Mouse (Mus musculus) liver, adult 2 months (tissue): ENCODE results near the gene Arhgap17. TPM values are rescaled to one million over a fixed set of nuclear protein-coding genes. Genes with fewer than 3 reads are reported as not detected.

ENCODE experiments used
- DNase-seq: peaks from one replicate; pipeline ENCODE4 v3.0.0-alpha.2; 2011; ENCODE audit warnings: low read depth, low spot score; ENCODE audit errors: extremely low read depth
- H3K27ac ChIP-seq: fragments of 200-500 bp; replicated peaks from 2 replicates; pipeline ENCODE4 v1.5.1; 2012; ENCODE audit warnings: low read depth, mild to moderate bottlenecking, control low read depth, inconsistent platforms, low read length; ENCODE audit not compliant: insufficient read depth
- H3K27me3 ChIP-seq: fragments of 200-500 bp; 2 replicates; pipeline ENCODE4 v1.6.1; 2012; ENCODE audit warnings: mild to moderate bottlenecking, moderate library complexity, low read length, inconsistent platforms; ENCODE audit not compliant: control insufficient read depth, insufficient read depth
- H3K36me3 ChIP-seq: fragments of 200-500 bp; 2 replicates; pipeline ENCODE4 v1.6.1; 2012; ENCODE audit warnings: low read length, inconsistent platforms; ENCODE audit not compliant: control insufficient read depth, insufficient read depth
- H3K4me1 ChIP-seq: fragments of 200-500 bp; 2 replicates; pipeline ENCODE4 v1.6.1; 2011; ENCODE audit warnings: low read length; ENCODE audit not compliant: control insufficient read depth, insufficient read depth
- H3K4me3 ChIP-seq: fragments of 200-500 bp; 2 replicates; pipeline ENCODE4 v1.5.1; 2011; ENCODE audit warnings: low read depth, mild to moderate bottlenecking, control low read depth, low read length, moderate library complexity; ENCODE audit not compliant: insufficient read depth
- H3K79me2 ChIP-seq: fragments of 200-500 bp; 2 replicates; pipeline ENCODE4 v1.6.1; 2012; ENCODE audit warnings: inconsistent platforms, mild to moderate bottlenecking, low read length, moderate library complexity; ENCODE audit not compliant: control insufficient read depth, insufficient read depth
- H3K9ac ChIP-seq: fragments of 200-500 bp; 2 replicates; pipeline ENCODE4 v1.6.1; 2012; ENCODE audit warnings: low read depth, mild to moderate bottlenecking, control low read depth, inconsistent platforms, low read length
- CTCF ChIP-seq: fragments of 200-500 bp; IDR thresholded peaks from 2 replicates; pipeline ENCODE4 v1.5.1; 2011; ENCODE audit warnings: low read depth, low read length, control low read depth
- POLR2A ChIP-seq: fragments of 200-500 bp; IDR thresholded peaks from 2 replicates; pipeline ENCODE4 v1.6.1; 2011; ENCODE audit warnings: low read length, control low read depth; ENCODE audit not compliant: insufficient read depth; ENCODE audit errors: extremely low read depth
- WGBS: fragments of 180-500 bp; shearing (Covaris S2); methylation state at CpG from one replicate; pipeline ENCODE4 v1.1.7; 2018; 5-methylcytosine and 5-hydroxymethylcytosine counted together
- polyA plus RNA-seq: library from polyadenylated mRNA; depleted of rRNA; stranded (reverse); fragments of >200 nt; gene quantifications from 2 replicates; pipeline ENCODE4 v1.2.3, GENCODE M21; 2012
- total RNA-seq: library from RNA; depleted of rRNA; stranded (reverse); fragments of >200 nt; gene quantifications from 2 replicates; pipeline ENCODE4 v1.2.3, GENCODE M21; 2014

Gene Arhgap17
- total and polyA plus RNA-seq, 2 experiments, result 4.9 to 8.6 TPM

DNA sequence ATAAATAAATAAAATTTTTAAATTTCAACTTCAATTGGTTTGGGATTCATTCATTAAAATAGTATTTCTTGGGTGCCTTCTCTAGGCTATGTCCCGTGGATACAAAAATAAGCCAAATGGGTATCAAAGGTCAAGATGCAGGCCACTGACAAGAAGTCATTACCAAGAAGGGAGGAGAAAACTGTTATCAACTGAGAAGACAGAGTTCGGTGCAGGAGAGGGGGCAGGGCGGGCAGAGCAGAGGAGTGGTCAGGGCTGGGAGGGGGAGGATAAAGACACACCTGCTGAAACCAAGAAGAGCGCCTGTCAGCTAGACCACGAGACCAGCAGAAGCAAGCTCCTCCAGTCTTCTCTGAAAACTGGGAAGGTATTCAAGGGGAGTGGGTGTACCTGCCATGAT is 15.8 kb downstream of the Arhgap17 start:
- peaks cover 45% of the 10 kb centered on the region for H3K79me2 ChIP-seq
- H3K4me3 ChIP-seq, result no peak overlapping the region
- no peaks in the 10 kb centered on the region for H3K36me3 ChIP-seq
- peaks cover 9% of the 10 kb centered on the region for H3K4me1 ChIP-seq
- no peak for TF ChIP-seq CTCF
- no peak for TF ChIP-seq POLR2A
- H3K27me3 ChIP-seq, result no peaks in the 10 kb centered on the region
- H3K9ac ChIP-seq, result no peak overlapping the region
- 83% methylated on average over 5 of the region's 5 CpGs for WGBS
- no peak for DNase-seq
- no peak overlapping the region for H3K27ac ChIP-seq

DNA sequence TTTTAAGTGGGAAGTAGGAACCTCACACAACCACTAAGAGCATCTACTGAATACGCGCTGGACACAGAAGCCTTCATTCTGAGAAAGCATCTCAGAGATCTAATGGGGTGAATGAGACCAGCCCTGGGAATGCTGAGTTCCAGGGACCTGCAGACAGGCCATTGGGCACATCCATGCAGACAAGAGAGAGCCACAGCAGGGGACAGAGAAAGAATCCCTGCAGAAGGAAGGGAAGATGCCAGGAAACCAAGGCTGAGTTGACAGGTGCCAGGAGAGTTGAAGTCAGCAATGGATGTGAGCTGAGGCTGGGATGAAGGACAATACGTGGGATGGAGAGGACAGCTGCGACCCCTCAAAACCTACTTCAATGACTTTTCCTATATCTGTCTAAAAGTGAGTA is 16.6 kb downstream of the Arhgap17 start:
- Histone ChIP-seq H3K4me3 (no peak overlapping the region), H3K36me3 (no peaks in the 10 kb centered on the region), H3K27me3 (no peaks in the 10 kb centered on the region), H3K27ac (no peak overlapping the region), H3K4me1 (peaks cover 9% of the 10 kb centered on the region), H3K9ac (no peak overlapping the region), H3K79me2 (peaks cover 50% of the 10 kb centered on the region)
- 97% methylated on average over 4 of the region's 4 CpGs for WGBS
- TF ChIP-seq CTCF (no peak), POLR2A (no peak)
- DNase-seq, result no peak

DNA sequence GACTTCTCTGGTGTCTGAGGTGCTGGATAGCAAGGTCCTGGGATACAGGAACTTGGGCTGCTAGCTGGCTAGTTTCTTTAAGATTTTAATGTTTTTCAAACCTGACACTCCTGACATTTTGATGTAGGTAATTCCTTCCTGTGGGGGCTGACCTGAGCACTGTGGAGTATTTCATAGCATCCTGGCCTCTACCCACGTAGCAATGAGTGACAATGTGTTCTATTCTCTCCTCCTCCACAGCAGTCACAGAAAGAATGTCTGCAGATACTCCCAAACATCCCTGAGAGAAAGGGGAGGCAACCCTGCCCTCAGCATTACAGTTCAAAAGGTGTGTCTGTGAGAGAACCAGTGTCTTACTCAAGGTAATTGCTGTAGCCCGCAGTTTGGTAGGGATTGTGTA is 19.5 kb downstream of the Arhgap17 start:
- no peak for DNase-seq
- no peaks in the 10 kb centered on the region for H3K27me3 ChIP-seq
- no peaks in the 10 kb centered on the region; the same call in 1 of the 2 replicates for H3K36me3 ChIP-seq
- H3K4me3 ChIP-seq, result no peak overlapping the region
- no peak overlapping the region for H3K27ac ChIP-seq
- H3K4me1 ChIP-seq, result peaks cover 10% of the 10 kb centered on the region
- H3K79me2 ChIP-seq, result peaks cover 41% of the 10 kb centered on the region
- TF ChIP-seq CTCF (no peak), POLR2A (no peak)
- no peak overlapping the region for H3K9ac ChIP-seq
- 83% methylated on average over 2 of the region's 2 CpGs for WGBS

DNA sequence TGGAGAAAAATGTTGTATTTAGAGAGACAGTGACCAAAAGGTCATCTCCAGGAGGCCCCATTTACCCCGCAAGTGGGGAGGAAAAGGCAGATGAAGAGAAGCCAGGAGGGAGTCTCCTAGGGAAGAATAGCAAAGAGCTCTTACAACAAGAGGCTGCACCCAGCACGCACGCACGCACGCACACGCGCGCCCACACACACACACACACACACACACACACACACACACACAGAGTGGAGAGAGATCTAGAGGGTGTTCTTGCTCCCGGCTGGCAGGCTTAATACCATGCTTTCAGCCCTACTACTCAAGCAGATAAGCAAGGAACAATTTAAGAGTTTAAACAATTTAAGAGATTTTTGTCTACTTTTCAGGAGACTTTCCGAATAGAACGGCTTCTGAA is 19.9 kb downstream of the Arhgap17 start:
- no peak overlapping the region for H3K4me3 ChIP-seq
- no peak overlapping the region for H3K9ac ChIP-seq
- no peaks in the 10 kb centered on the region for H3K27me3 ChIP-seq
- TF ChIP-seq POLR2A, result no peak
- TF ChIP-seq CTCF, result no peak
- peaks cover 9% of the 10 kb centered on the region for H3K4me1 ChIP-seq
- 89% methylated on average over 11 of the region's 11 CpGs for WGBS
- H3K79me2 ChIP-seq, result peaks cover 42% of the 10 kb centered on the region
- H3K27ac ChIP-seq, result no peak overlapping the region
- no peaks in the 10 kb centered on the region; the same call in 1 of the 2 replicates for H3K36me3 ChIP-seq
- DNase-seq, result no peak

DNA sequence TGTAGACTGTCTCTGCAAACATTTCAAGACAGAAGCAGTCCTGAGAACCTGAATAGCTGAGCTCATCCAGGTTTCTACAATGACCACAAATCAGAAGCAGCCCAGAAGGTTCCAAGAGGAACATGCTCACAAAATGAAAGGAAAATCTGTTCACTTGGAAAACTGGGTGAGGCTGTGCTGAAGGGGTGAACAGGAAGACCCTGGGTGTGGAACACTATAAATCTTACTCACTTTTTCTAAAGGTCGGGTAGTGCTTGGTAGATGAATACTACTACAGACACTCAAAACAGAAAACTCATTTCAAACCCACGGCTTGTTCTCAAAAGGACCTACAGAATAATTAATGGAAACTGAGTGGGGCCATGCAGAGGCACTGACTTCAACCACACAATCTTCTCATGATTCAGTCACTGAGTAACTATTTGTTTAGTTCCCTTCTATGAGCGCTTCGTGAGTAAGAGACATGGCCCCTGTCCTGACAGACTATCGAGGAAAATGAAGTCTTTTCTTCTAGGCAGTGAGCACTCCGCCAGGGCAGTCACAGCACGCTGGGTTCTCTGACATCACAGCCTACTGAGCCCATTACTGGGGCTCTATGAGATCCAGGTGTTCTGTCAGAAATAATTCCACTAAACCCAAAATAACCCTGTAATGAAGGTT is 23.0 kb downstream of the Arhgap17 start:
- Histone ChIP-seq H3K79me2 (peaks cover 44% of the 10 kb centered on the region), H3K27me3 (no peaks in the 10 kb centered on the region), H3K9ac (no peak overlapping the region), H3K36me3 (no peaks in the 10 kb centered on the region; the same call in 1 of the 2 replicates), H3K4me1 (peaks cover 3% of the 10 kb centered on the region; the same call in 1 of the 2 replicates), H3K4me3 (no peak overlapping the region), H3K27ac (no peak overlapping the region)
- no peak for DNase-seq
- 75% methylated on average over 7 of the region's 7 CpGs for WGBS
- no peak for TF ChIP-seq CTCF
- TF ChIP-seq POLR2A, result no peak

DNA sequence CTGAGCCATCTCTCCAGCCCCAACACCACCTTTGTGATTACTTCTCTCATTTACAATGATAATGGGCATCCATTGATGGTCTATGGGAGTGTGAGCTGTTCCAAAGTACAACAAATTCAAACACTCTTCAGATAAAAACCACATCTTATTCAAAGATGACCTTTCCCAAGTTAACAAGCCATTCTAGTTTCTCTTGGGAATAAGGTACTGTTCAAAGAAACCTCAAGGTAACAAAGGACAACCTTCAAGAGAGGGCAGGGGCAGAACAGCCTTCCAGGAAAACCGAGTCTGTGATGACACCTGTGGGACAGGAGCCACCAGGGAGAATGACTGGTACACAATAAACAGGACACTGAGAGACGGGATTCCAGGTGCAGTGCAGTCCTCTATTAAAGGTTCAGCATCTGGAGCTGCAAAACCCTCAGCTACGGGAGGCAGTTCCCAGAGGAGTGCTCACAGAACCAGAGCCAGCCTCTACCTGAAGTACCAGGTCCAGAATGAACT is 24.6 kb downstream of the Arhgap17 start:
- Histone ChIP-seq H3K79me2 (peaks cover 34% of the 10 kb centered on the region), H3K27me3 (no peaks in the 10 kb centered on the region), H3K36me3 (no peaks in the 10 kb centered on the region; the same call in 1 of the 2 replicates), H3K4me1 (peaks cover 7% of the 10 kb centered on the region), H3K27ac (no peak overlapping the region), H3K4me3 (no peak overlapping the region), H3K9ac (no peak overlapping the region)
- TF ChIP-seq POLR2A, result no peak
- no peak for DNase-seq
- 87% methylated on average over 3 of the region's 3 CpGs for WGBS
